Mouse (Mus musculus) cerebellum, adult 2 months (tissue): ENCODE data around the gene Vmn2r94.

Experiments used
- CTCF ChIP-seq: fragments of 200-500 bp; IDR thresholded peaks from 2 replicates; pipeline ENCODE4 v1.5.1; 2011; ENCODE audit warnings: low read depth, mild to moderate bottlenecking, control low read depth, low read length, moderate library complexity, borderline replicate concordance; ENCODE audit not compliant: insufficient read depth
- POLR2A ChIP-seq: fragments of 200-500 bp; IDR thresholded peaks from 2 replicates; pipeline ENCODE4 v1.6.1; 2011; ENCODE audit warnings: low read length, control low read depth, borderline replicate concordance; ENCODE audit not compliant: insufficient read depth

DNA sequence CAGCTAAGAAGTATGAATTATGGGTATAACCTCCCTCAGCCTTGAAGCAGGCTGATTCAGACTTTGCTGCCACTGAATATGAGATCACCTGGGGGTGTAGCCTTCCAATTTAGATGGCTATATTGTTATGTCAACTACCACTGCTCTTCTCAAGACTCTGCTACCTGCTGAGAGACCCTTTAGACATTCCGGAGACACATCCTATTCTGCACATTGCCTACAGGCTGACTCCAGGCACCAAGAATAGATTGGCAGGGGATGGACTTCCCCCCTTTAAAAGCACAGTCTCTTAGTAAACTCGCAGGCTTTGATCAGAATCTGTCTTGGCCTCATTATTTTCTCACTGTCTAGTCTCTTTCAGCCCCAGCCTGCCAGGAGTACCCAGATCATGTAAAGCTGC, 45.6 kb downstream of the Vmn2r94 start:
- TF ChIP-seq CTCF (no peak), POLR2A (no peak)
